Mouse (Mus musculus): Measurements from ENCODE around the gene Snx9.
A peak's percentile ranks its signal among the peaks of the same experiment; 100 is the strongest.

The Snx9 gene

DNA sequence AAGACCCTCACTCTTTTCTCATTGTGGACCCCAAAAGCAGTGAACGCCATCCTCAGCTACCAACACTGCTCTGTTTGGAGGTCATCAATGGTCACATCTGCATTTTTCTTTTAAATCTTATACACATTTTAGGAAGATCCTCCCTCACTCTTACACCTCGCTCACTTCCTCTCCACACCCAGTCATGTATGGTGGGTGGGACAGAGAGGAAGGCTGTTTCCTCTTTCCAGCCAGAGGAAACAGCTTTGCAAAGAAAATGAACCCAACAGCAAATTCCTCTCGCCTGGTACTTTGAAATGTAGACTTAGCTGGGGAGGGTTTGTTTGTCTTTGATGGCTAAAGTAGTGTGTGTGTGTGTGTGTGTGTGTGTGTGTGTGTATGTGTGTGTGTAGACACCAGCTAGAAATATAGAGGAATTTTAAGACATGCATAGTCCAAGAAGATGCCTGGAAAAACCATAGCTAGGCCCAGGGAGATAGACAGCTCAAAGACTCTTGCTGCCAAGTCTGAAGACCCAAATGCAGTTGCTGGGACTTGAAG lies 33.2 kb upstream of the Snx9 start:
- no peak for DNase-seq

- DNase-seq, result no peak
These were observed 27.1 kb upstream of the Snx9 start for GRCm38 (mm10) chr17:5813863-5814640.

DNA sequence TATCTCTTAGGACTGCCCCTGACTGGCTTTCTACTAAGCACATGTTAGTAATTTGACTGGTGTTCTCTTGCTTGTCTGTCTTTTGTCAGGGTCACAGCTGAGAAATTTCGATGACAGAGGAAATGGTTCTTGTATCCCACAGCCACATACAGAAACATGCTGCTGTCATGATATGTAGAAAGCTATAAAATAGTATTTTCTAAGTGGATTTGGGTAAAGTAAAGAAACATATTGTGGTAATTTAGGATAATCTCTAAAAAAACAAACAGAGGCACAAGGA lies 26.5 kb upstream of the Snx9 start:
- no peak for DNase-seq

DNA sequence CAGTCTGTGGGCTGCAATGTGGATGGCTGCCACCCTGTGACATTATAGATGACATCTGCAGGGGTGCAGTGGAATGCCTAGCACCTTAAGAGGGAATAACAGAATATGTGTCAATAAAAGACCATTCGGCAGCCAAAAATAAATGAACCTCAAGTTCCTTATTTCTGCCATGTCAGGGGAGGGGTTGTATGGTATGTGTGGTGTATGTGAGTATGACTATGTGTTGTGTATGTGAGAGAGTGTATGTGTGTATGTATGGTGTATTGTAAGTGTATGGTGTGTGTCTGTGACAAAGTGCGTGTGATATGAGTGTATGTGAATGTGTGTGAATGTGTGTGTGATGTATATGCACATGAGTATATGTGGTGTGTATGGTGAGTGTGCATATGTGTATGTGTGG lies 23.3 kb upstream of the Snx9 start:
- no peak for DNase-seq

GRCm38 (mm10) chr17:5819105-5819504 lies 22.0 kb upstream of the Snx9 start:
- no peak for DNase-seq

DNA sequence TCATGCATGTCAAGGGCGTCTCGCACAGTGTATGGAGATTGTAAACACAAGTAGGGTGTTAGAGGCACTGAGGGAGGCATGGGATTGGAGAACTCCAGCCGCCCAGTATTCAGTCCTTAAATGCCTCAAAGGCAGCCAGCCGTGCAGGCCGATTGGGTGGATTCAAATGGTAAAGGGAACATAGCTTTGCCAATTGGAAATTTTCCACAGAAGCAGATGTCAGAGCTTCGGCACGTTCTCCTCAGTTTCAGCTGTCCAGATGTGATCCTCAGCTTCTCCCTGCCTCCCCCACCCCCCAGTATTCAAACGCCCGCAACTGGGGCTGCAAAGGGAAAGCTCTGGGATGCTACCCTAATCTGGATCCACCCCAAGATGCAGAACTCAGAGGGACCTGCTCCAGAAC lies 21.3 kb upstream of the Snx9 start:
- no peak for DNase-seq

DNA sequence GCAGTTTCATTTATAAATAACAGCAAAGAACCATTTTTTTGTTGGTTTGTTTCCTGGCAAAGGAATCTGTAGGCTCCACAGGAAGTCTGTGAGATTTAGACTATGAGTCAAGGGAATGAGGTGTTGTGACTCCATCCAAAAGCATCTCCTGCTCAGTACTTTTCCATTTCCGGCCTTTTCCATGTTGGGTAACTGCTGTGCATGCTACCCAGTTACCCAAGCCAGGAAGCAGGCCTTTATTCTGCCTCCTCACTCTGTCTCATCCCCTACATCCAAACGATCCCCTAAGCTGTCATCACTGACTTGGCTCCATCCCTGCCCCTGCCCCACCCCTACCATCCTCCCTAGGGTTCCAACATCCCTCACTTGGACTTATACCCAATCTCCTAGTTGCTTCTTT lies 18.6 kb upstream of the Snx9 start:
- DNase-seq, result no peak

GRCm38 (mm10) chr17:5823032-5823431 lies 18.1 kb upstream of the Snx9 start:
- DNase-seq, result no peak

GRCm38 (mm10) chr17:5827836-5828582 lies 13.1 kb upstream of the Snx9 start:
- DNase-seq, result no peak

GRCm38 (mm10) chr17:5828583-5828836 lies 12.6 kb upstream of the Snx9 start:
- no peak for DNase-seq

DNA sequence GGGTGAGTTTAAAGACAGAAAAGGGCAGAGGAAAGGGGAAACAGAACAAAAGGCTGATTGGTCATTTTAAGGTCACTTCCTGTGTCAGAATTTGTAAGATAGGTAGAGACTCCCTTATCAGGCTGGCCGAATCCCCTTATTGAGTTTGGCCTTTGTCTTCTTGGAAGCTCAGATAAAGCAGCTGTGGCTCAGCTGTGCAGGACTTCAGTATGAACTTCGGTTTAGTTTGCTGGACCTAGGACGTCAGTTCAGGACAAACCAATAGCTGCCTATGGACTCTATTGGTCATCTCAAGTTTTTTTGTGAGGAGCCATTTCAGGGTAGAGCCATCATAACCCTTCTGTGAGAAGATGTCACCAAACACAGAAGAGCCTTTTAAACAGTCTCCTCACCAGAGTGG lies 12.2 kb upstream of the Snx9 start:
- DNase-seq, result no peak

DNA sequence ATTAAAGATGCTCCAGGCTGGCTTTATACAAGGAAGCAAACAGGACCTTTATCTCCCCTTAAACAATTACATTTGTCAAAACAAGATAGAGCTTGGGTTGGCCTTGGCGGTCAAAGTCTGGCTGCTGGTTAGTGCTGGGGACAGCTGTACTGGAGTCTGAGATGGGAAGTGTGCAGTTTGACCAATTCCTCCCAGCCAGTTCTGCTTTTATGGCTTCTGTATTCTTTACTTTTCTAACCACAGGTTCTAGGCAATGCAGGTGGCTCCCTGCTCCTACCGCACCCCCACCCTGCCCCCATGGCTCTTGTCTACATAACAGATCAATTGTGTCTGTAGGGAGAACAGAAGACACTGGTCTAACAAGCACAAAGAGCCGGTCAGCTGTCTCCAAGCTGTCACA lies 11.2 kb upstream of the Snx9 start:
- DNase-seq, result no peak

DNA sequence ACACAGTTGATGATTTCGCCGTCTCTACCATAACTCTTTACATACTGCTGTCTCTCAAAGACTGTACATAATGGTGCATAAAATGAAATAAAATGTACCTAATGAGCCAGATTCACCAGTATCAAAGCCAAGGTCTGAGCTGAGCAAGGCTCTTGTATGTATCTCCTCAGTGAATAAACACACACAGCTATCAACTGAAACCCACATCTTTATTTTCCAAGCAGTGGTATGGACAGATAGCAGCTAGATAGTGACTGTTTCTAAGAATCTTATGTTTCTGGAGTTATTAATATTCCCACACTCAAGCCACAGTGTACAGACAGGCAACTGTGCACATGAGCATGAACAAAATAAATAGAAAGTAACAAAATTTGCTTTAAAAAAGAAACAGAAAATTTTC lies 10.7 kb upstream of the Snx9 start:
- no peak for DNase-seq

- DNase-seq, result no peak
These were observed 10.3 kb upstream of the Snx9 start for GRCm38 (mm10) chr17:5830832-5831231.

DNA sequence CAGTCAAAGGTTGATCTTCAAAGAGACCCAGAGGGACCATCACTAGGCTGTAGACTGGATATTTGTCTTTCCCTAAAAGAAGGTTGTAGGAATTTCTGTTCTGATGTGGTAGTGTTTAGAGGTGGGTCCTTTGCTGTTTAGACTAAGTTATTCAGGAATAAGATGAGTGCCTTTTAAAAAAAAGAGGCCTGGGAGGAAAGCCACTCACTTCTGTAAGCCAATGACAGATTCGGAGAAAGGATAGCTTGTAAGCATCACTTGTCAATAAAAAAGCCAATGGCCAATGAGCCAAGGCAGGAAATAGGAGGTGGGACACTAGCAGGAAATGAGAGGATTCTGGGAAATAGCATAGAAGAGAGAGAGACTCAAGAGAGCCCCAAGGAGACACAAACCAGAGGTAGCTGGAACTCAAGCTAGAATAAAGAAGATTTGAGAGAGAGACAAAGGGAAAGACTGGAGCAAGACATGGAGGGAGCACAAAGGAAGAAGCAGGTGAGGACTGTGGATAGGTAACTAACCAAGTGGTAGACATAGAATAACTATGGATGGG lies 9.8 kb upstream of the Snx9 start:
- no peak for DNase-seq

DNA sequence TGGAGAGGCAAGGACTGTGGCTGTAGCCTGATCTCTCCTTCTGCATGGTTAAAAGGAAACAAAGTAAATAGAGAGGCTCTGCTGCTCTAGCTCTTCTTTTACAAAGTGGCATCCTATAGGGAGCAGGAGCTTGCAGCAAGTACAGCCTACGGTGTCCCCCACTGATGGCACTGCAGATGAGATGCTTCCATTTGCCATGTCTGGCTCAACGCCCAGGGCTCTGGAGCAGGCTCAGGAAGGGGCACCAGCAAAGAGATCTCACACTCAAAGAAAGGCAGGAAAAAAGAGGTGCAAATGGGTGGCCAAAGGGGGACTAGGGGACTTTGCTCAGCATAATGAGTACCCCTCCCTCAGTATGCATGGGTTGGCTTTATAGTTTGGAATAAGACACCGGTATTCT lies 7.0 kb upstream of the Snx9 start:
- no peak for DNase-seq

DNA sequence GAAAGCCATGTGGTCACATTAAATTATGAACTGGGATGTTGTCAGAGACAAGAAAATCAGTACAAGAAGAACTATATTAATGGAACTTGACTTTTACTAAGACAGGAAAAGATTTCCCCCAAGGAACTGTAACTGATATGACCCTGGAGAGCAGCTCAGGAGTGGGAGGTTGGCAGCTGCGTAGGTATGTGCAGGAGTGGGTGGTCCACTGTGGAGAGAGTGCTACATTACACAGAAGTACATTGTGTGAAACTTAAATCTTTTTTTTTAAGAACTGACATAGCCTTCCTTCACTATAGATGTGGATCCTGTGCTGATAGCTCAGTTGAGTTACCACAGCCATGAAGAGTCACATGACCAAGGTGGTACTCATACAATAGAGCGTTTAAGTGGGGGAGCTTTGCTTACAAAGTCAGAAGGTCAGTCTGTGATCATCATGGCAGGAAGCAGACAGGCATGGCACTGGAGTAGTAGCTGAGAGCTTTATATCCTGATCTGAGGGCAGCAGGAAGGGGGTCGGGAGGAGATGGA lies 6.3 kb upstream of the Snx9 start:
- DNase-seq, result no peak

GRCm38 (mm10) chr17:5839549-5840240 lies 1.4 kb upstream of the Snx9 start:
- no peak for DNase-seq

DNA sequence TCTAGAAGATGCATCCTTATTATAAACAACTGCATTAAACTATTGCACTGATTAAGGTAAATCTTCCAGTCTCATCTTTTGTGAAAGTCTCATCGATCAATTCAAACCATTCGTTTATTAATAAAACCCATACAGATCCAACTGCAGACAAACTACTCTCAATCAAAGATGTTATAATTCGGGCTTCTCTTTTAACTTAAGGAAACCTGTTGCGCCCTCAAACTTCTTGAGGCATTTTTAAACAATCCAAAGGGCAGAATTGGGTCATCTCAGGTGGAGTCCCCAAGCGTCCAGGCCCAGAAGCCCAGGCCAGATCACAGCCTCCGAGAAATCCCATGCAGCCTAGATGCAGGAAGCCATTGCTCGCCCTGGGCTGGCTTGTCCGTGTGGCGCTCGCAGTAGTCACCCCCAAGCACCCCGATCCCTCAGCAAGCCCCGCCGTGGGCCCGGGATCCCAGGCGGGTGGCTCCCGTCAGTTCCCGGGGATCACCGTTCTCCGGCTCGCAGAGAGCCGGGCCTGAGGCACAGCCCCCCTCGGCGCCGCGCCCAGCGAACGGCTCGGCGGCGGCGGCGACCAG lies 490 bp upstream of the Snx9 start:
- DNase-seq, result peak; percentile 53

DNA sequence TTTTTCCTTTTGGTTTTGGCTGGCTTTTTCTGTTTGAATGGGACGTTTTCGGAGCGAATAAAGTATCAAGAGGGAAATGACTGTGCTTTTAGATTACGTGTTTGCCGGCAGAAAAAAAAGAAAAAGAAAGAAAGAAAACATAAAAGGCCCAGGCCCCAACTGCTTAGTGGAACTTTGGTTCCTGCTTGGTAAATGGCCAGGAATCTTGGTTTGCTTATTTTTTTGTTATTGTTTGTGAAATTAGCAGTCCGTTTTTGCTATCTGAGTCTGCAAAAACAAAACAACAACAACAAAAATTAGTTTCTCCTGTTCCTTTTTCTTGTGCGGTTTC lies 779 bp downstream of the Snx9 start:
- DNase-seq, result no peak

DNA sequence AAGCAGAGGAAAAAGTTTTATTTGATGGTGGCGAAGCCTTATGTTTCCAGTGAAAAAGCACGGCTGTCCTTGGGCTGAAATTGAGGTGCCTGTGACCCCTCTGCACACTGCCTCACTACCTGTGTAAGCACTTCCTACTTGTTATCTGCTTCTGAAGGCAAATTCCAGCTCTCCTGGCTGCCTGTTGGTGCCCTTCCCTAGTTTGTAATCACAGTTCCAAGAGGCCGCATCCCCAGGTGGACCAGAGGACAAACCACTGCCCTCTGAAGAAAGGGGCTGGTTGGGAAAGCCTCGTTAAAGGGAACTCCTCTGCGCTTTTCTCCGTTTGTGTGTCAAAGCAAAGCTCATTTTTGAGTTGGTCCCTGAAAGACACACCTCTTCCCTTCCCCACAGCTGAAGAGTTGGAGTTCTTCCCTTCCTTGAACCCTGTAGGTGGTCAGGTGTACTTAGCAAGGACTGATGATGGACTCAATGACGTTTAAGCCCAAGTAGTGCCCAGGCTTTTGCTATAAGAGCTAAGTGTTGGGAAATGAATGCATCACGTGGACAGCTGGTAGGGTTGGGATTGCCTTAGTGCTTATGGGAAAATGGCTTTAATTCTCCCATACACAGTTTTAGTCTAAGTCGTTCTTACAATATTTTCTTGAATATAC lies 2.0 kb downstream of the Snx9 start:
- no peak for DNase-seq

GRCm38 (mm10) chr17:5843641-5843990 lies 2.5 kb downstream of the Snx9 start:
- no peak for DNase-seq

DNA sequence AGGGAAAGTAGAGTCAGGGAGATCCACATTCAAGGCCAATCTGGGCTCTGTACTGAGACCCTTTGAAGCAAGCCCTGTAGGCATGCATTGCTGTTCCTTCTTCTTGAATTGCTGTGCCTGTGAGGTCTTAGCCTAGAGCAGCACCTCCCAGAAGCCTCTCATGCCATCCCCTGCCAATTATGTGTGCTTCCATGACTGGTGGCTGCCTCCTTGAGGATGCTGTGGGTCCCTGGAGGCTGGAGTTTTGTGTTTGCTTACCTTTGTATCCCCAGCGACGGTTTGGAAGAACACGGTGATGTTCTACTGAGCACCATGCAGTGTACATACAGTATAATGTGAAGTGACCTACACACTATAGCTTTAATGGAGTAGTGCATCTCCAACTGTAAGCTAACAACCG lies 4.2 kb downstream of the Snx9 start:
- DNase-seq, result no peak

All from cerebellum, adult 9-10 months (tissue).